Mouse (Mus musculus) C2C12 (cell line): ENCODE data around the gene Csde1.

ENCODE experiments used
- CTCF ChIP-seq: IDR thresholded peaks from one replicate; pipeline ENCODE4 v1.5.1; 2011; ENCODE audit not compliant: control insufficient read depth, insufficient read depth, insufficient read length
- MAX ChIP-seq: IDR thresholded peaks from one replicate; pipeline ENCODE4 v1.6.1; 2011; ENCODE audit warnings: mild to moderate bottlenecking, control low read depth
- MYOG ChIP-seq: IDR thresholded peaks from one replicate; pipeline ENCODE4 v1.6.1; 2011; ENCODE audit not compliant: control insufficient read depth, insufficient read length; ENCODE audit errors: extremely low read depth
- USF1 ChIP-seq: IDR thresholded peaks from one replicate; pipeline ENCODE4 v1.6.1; 2011; ENCODE audit warnings: low read depth, mild to moderate bottlenecking, control low read depth, moderate library complexity

DNA sequence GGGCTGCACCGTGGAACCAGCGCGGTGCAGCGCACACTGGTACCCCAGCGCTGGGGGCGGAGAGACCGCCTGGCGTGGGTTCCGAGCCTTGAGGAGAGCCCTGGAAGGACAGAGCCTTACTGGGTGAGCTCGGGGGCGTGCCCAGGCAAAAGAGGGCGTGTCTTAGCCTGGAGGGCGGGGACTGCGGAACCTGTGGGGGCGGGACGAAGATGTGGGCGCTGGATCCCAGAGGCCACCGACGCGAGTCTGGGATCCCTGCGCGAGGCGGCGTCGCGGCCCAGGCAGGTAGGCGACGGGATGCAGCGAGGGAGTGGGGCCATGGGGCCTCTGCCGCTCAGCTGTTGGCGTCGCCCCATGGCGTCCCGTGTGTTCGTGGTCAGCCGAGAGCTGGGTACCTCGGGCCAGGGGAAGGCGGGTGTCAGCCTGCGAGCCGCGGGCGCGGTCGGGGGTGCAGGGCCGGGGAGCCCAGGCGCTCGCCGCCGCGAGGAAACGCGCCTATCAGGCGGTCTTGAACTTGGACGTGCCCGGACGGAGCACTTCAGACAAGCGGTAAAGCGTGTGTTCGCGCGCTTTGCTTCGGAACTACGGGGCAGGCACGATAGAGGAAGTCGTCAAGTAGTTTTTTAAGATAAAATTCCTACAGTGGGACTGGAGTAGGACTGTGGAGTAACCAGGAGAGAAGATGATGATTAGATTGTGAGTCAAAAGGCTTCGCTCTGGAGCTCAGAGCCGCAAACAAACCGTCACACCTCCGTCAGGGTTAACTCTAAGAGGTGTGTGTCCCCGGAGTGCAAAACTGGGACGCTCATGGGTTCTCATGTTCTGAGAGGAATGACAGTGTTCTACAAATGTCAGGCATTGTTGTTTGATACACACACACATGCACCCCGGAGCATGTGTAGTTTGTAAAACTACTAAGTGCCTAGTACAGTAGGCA is 82.5 kb downstream of the Csde1 start, which contains the start of gene Dennd2c:
- peak; percentile 24 for TF ChIP-seq MAX
- TF ChIP-seq CTCF: no peak
- no peak for TF ChIP-seq MYOG
- TF ChIP-seq USF1: no peak
